Mouse (Mus musculus) CH12.LX (cell line): ENCODE data around the gene Reln. TPM values are rescaled to one million over a fixed set of nuclear protein-coding genes. Genes with fewer than 3 reads are reported as not detected.

ENCODE experiments used
- DNase-seq: peaks from one replicate; pipeline ENCODE4 v3.0.0-alpha.2; 2013; ENCODE audit errors: extremely low read depth
- H3K27ac ChIP-seq: 2 replicates; pipeline ENCODE4 v1.5.1; 2012; ENCODE audit warnings: low read depth, mild to moderate bottlenecking, control low read depth, moderate library complexity; ENCODE audit not compliant: insufficient read depth
- H3K27me3 ChIP-seq: replicated peaks from 2 replicates; pipeline ENCODE3; 2012; ENCODE audit warnings: inconsistent platforms
- H3K36me3 ChIP-seq, 2 experiments: replicated peaks in 1 of 2; 2 replicates each; pipeline versions ENCODE3 to v1.6.1; 2012; ENCODE audit warnings: inconsistent platforms in 1 of 2, low read length in 1 of 2, mild to moderate bottlenecking in 1 of 2, mixed read lengths in 1 of 2, moderate library complexity in 1 of 2; ENCODE audit not compliant: control insufficient read depth in 1 of 2, insufficient read depth in 1 of 2
- H3K4me1 ChIP-seq, 2 experiments: 2 replicates each; pipeline ENCODE4 v1.6.1; 2012; ENCODE audit warnings: inconsistent platforms in 1 of 2, moderate library complexity in 1 of 2; ENCODE audit not compliant: insufficient read depth in 2 of 2, control insufficient read depth in 1 of 2
- H3K4me2 ChIP-seq: 2 replicates; pipeline ENCODE4 v1.6.1; 2012; ENCODE audit warnings: low read depth, mild to moderate bottlenecking, control low read depth; ENCODE audit not compliant: poor library complexity, insufficient read depth, severe bottlenecking
- H3K4me3 ChIP-seq, 3 experiments: fragments of 150-350 bp in 1 of 3; sonication (generic) in 1 of 3; replicated peaks in 1 of 3; 2 replicates each; pipeline versions ENCODE3 to v1.5.1; 2011 to 2012; ENCODE audit warnings: low read depth in 2 of 3, low read length in 2 of 3, mild to moderate bottlenecking in 2 of 3, moderate library complexity in 2 of 3, control low read depth in 1 of 3, improper control_type of control experiment in 1 of 3, inconsistent platforms in 1 of 3, mixed read lengths in 1 of 3; ENCODE audit not compliant: poor library complexity in 1 of 3
- H3K79me2 ChIP-seq: replicated peaks from 2 replicates; pipeline ENCODE4 v1.6.1; 2012; ENCODE audit warnings: mild to moderate bottlenecking, moderate library complexity; ENCODE audit not compliant: control insufficient read depth, poor library complexity, insufficient read depth, severe bottlenecking; ENCODE audit errors: extremely low read depth
- H3K9ac ChIP-seq: 2 replicates; pipeline ENCODE4 v1.6.1; 2012; ENCODE audit warnings: low read depth, mild to moderate bottlenecking, control low read depth, moderate library complexity; ENCODE audit not compliant: insufficient read depth
- H3K9me3 ChIP-seq: replicated peaks from 2 replicates; pipeline ENCODE3; 2012; ENCODE audit warnings: low read length, inconsistent platforms, mixed read lengths
- BHLHE40 ChIP-seq: IDR thresholded peaks from 2 replicates; pipeline ENCODE4 v1.6.1; 2011; ENCODE audit warnings: mild to moderate bottlenecking, low read depth, low read length, improper control_type of control experiment
- CHD1 ChIP-seq: IDR thresholded peaks from 2 replicates; pipeline ENCODE4 v1.6.1; 2012; ENCODE audit warnings: low read depth, low read length, improper control_type of control experiment, inconsistent platforms
- CHD2 ChIP-seq: IDR thresholded peaks from 2 replicates; pipeline ENCODE4 v1.6.1; 2011; ENCODE audit warnings: low read length, improper control_type of control experiment
- CTCF ChIP-seq, 2 experiments: IDR thresholded peaks in 1 of 2; conservative IDR thresholded peaks in 1 of 2; 2 replicates each; pipeline ENCODE4 v1.5.1; 2011 to 2012; ENCODE audit warnings: low read depth in 2 of 2, low read length in 2 of 2, improper control_type of control experiment in 1 of 2, inconsistent platforms in 1 of 2, mild to moderate bottlenecking in 1 of 2, moderate library complexity in 1 of 2
- ELF1 ChIP-seq: IDR thresholded peaks from 2 replicates; pipeline ENCODE4 v1.6.1; 2014; ENCODE audit warnings: low read depth, mild to moderate bottlenecking, inconsistent platforms, low read length, improper control_type of control experiment
- EP300 ChIP-seq: IDR thresholded peaks from 2 replicates; pipeline ENCODE4 v1.6.1; 2011; ENCODE audit warnings: low read length, improper control_type of control experiment
- ETS1 ChIP-seq: conservative IDR thresholded peaks from 2 replicates; pipeline ENCODE4 v1.6.1; 2012; ENCODE audit warnings: low read depth, mild to moderate bottlenecking, inconsistent platforms, low read length, improper control_type of control experiment, moderate library complexity
- GABPA ChIP-seq: IDR thresholded peaks from 2 replicates; pipeline ENCODE4 v1.6.1; 2012; ENCODE audit warnings: low read depth, low read length, improper control_type of control experiment, inconsistent platforms; ENCODE audit not compliant: insufficient replicate concordance
- JUN ChIP-seq: IDR thresholded peaks from 2 replicates; pipeline ENCODE4 v1.6.1; 2011; ENCODE audit warnings: low read depth, mild to moderate bottlenecking, low read length, improper control_type of control experiment, moderate library complexity; ENCODE audit not compliant: insufficient read depth
- JUND ChIP-seq: conservative IDR thresholded peaks from 2 replicates; pipeline ENCODE4 v1.6.1; 2011; ENCODE audit warnings: low read depth, low read length, improper control_type of control experiment
- KAT2A ChIP-seq: IDR thresholded peaks from 2 replicates; pipeline ENCODE4 v1.6.1; 2012; ENCODE audit warnings: low read length, improper control_type of control experiment, inconsistent platforms; ENCODE audit not compliant: insufficient replicate concordance
- MAFK ChIP-seq: IDR thresholded peaks from 2 replicates; pipeline ENCODE4 v1.6.1; 2011; ENCODE audit warnings: low read length, improper control_type of control experiment; ENCODE audit not compliant: insufficient replicate concordance
- MAZ ChIP-seq: IDR thresholded peaks from 2 replicates; pipeline ENCODE4 v1.6.1; 2012; ENCODE audit warnings: low read depth, mild to moderate bottlenecking, inconsistent platforms, low read length, improper control_type of control experiment, moderate library complexity
- NELFE ChIP-seq: IDR thresholded peaks from 2 replicates; pipeline ENCODE4 v1.6.1; 2011; ENCODE audit warnings: low read depth, low read length, improper control_type of control experiment
- NRF1 ChIP-seq: IDR thresholded peaks from 2 replicates; pipeline ENCODE4 v1.6.1; 2014; ENCODE audit warnings: low read depth, mild to moderate bottlenecking, inconsistent platforms, low read length, improper control_type of control experiment, moderate library complexity
- PAX5 ChIP-seq: IDR thresholded peaks from 2 replicates; pipeline ENCODE4 v1.6.1; 2012; ENCODE audit warnings: low read length, inconsistent platforms, mixed read lengths
- POLR2AphosphoS2 ChIP-seq: IDR thresholded peaks from 2 replicates; pipeline ENCODE4 v1.6.1; 2011; ENCODE audit warnings: low read depth, low read length, improper control_type of control experiment
- RAD21 ChIP-seq: IDR thresholded peaks from 2 replicates; pipeline ENCODE4 v1.6.1; 2011; ENCODE audit warnings: low read depth, mild to moderate bottlenecking, low read length, improper control_type of control experiment, moderate library complexity
- UBTF ChIP-seq: IDR thresholded peaks from 2 replicates; pipeline ENCODE4 v1.6.1; 2012; ENCODE audit warnings: low read depth, mild to moderate bottlenecking, inconsistent platforms, low read length, improper control_type of control experiment, moderate library complexity
- USF1 ChIP-seq: IDR thresholded peaks from 2 replicates; pipeline ENCODE4 v1.6.1; 2014; ENCODE audit warnings: low read depth, mild to moderate bottlenecking, inconsistent platforms, low read length, improper control_type of control experiment
- USF2 ChIP-seq: conservative IDR thresholded peaks from 2 replicates; pipeline ENCODE4 v1.6.1; 2011; ENCODE audit warnings: low read depth, low read length, improper control_type of control experiment
- ZC3H11A ChIP-seq: IDR thresholded peaks from 2 replicates; pipeline ENCODE4 v1.6.1; 2012; ENCODE audit warnings: low read depth, mild to moderate bottlenecking, inconsistent platforms, low read length, improper control_type of control experiment
- ZKSCAN1 ChIP-seq: IDR thresholded peaks from 2 replicates; pipeline ENCODE4 v1.6.1; 2012; ENCODE audit warnings: low read depth, inconsistent platforms, low read length, improper control_type of control experiment, borderline replicate concordance
- dilution Hi-C: fragments of 300-500 bp; cut with MboI; formaldehyde crosslinking; loops from 2 replicates; pipeline ENCODE4 v1.14.3; 2020; ENCODE audit warnings: low sequenced_read_pairs; ENCODE audit not compliant: extremely low pct_unique_long_range_greater_than_20kb, extremely low pct_ligation_motif_present
- in situ Hi-C: fragments of 300-500 bp; cut with MboI; formaldehyde crosslinking; loops from 3 replicates; pipeline ENCODE4 v1.14.3; 2019; ENCODE audit warnings: low sequenced_read_pairs, low pct_ligation_motif_present, low pct_unique_long_range_greater_than_20kb, mixed read lengths
- polyA plus RNA-seq: library from polyadenylated mRNA; unstranded; fragments of >175 nt; gene quantifications from 2 replicates; pipeline ENCODE4 v1.2.1, GENCODE M21; 2012; ENCODE audit warnings: low read depth; ENCODE audit not compliant: insufficient read length
- total RNA-seq, 2 experiments: library from RNA; depleted of rRNA; stranded (reverse); fragments of 300-350 nt in 1 of 2; fragments of >200 nt in 1 of 2; gene quantifications; 2 replicates each; pipeline ENCODE4 v1.2.3; 2012 to 2014

The Reln gene
- total and polyA plus RNA-seq, 3 experiments, result 0.03 to 0.04 TPM; not detected in 1

GRCm38 (mm10) chr5:22348412-22348811, 3.9 kb upstream of the Reln start:
- H3K9ac ChIP-seq, result no peak overlapping the region

GRCm38 (mm10) chr5:22347732-22348131, 3.2 kb upstream of the Reln start:
- H3K4me2 ChIP-seq, result no peak overlapping the region
- no peak for DNase-seq
- in situ Hi-C loops, result no loop called here

More at GRCm38 (mm10) chr5:22348412-22348811, 3.9 kb upstream of the Reln start:
- Histone ChIP-seq H3K27ac (no peak overlapping the region), H3K36me3 (no peaks in the 10 kb centered on the region), H3K9me3 (peaks cover 12% of the 10 kb centered on the region), H3K79me2 (no peaks in the 10 kb centered on the region), H3K4me1 (no peaks in the 10 kb centered on the region), H3K4me3 (no peak overlapping the region), H3K27me3 (no peaks in the 10 kb centered on the region), H3K4me2 (no peak overlapping the region)
- dilution Hi-C loops, result no loop called here
- DNase-seq, result no peak
- TF ChIP-seq JUN, result no peak
- TF ChIP-seq ZKSCAN1, result no peak
- no peak for TF ChIP-seq EP300
- no peak for TF ChIP-seq MAZ
- no peak for TF ChIP-seq ELF1
- TF ChIP-seq UBTF, result no peak
- TF ChIP-seq GABPA, result no peak
- in situ Hi-C loops, result no loop called here

GRCm38 (mm10) chr5:22345894-22346635, 1.6 kb upstream of the Reln start:
- H3K36me3 ChIP-seq, result no peaks in the 10 kb centered on the region
- no peak for DNase-seq
- no peak overlapping the region for H3K4me3 ChIP-seq
- H3K79me2 ChIP-seq, result no peaks in the 10 kb centered on the region
- TF ChIP-seq USF2, result no peak
- no peak for TF ChIP-seq JUN
- no peak for TF ChIP-seq MAFK
- no peak for TF ChIP-seq USF1
- no peak for TF ChIP-seq UBTF
- no peak for TF ChIP-seq ZC3H11A
- no peak for TF ChIP-seq CHD2
- TF ChIP-seq ZKSCAN1, result no peak
- no peak for TF ChIP-seq EP300
- no peak for TF ChIP-seq RAD21
- no peak for TF ChIP-seq CTCF (conservative IDR thresholded peaks at IDR 0.05 in 1 of 2, IDR thresholded peaks at IDR 0.05 in 1 of 2; ENCODE audit: low read depth in 2 of 2, low read length in 2 of 2)
- TF ChIP-seq NRF1, result no peak
- TF ChIP-seq PAX5, result no peak
- no peak for TF ChIP-seq ETS1
- no peak for TF ChIP-seq BHLHE40
- TF ChIP-seq KAT2A, result no peak
- TF ChIP-seq POLR2AphosphoS2, result no peak
- TF ChIP-seq NELFE, result no peak
- peaks cover 12% of the 10 kb centered on the region for H3K9me3 ChIP-seq
- no peaks in the 10 kb centered on the region for H3K4me1 ChIP-seq
- dilution Hi-C loops, result no loop called here
- H3K27me3 ChIP-seq, result no peaks in the 10 kb centered on the region
- H3K9ac ChIP-seq, result no peak overlapping the region
- no peak overlapping the region for H3K27ac ChIP-seq
- no peak overlapping the region for H3K4me2 ChIP-seq
- in situ Hi-C loops, result no loop called here

More at GRCm38 (mm10) chr5:22347732-22348131, 3.2 kb upstream of the Reln start:
- H3K4me1 ChIP-seq, result no peaks in the 10 kb centered on the region
- no peak overlapping the region for H3K27ac ChIP-seq
- H3K9ac ChIP-seq, result no peak overlapping the region
- dilution Hi-C loops, result no loop called here
- no peaks in the 10 kb centered on the region for H3K27me3 ChIP-seq
- H3K36me3 ChIP-seq, result no peaks in the 10 kb centered on the region
- TF ChIP-seq POLR2AphosphoS2 (no peak), ETS1 (no peak), CHD1 (no peak), JUND (no peak), UBTF (no peak)
- H3K9me3 ChIP-seq, result peaks cover 12% of the 10 kb centered on the region
- no peak overlapping the region for H3K4me3 ChIP-seq
- H3K79me2 ChIP-seq, result no peaks in the 10 kb centered on the region
